Mouse (Mus musculus): ENCODE measurements around the gene Vmn1r224. TPM values are rescaled to one million over a fixed set of nuclear protein-coding genes. Genes with fewer than 3 reads are reported as not detected.

Gene Vmn1r224
- polyA plus RNA-seq (2012; rRNA removed): not detected in 2 replicates

GRCm38 (mm10) chr17:20413846-20414245, at the start of gene Vmn1r224:
Vmn1r224 (plus strand) TSS chr17:20414146.

Other genes with a start within 250 kb of the Vmn1r224 start
- not detected in 2 replicates for gene Fpr-rs6, start 231.0 kb upstream of the Vmn1r224 start, polyA plus RNA-seq (2012; rRNA removed)
- gene Vmn2r105, start 179.1 kb upstream of the Vmn1r224 start, polyA plus RNA-seq (2012; rRNA removed): not detected in 2 replicates
- not detected in 2 replicates for gene Vmn2r106, start 128.6 kb upstream of the Vmn1r224 start, polyA plus RNA-seq (2012; rRNA removed)
- not detected in 2 replicates for gene Vmn2r107, start 68.9 kb upstream of the Vmn1r224 start, polyA plus RNA-seq (2012; rRNA removed)
- gene Vmn2r108, start 67.2 kb downstream of the Vmn1r224 start, polyA plus RNA-seq (2012; rRNA removed): not detected in 2 replicates
- gene Vmn1r225, start 84.0 kb downstream of the Vmn1r224 start, polyA plus RNA-seq (2012; rRNA removed): not detected in 2 replicates
- not detected in 2 replicates for gene Vmn2r109, start 150.6 kb downstream of the Vmn1r224 start, polyA plus RNA-seq (2012; rRNA removed)
- not detected in 2 replicates for gene Vmn2r110, start 182.3 kb downstream of the Vmn1r224 start, polyA plus RNA-seq (2012; rRNA removed)
- not detected in 2 replicates for gene Fpr-rs3, start 210.7 kb downstream of the Vmn1r224 start, polyA plus RNA-seq (2012; rRNA removed)

Data from central nervous system, embryonic 18 days (tissue).